Mouse (Mus musculus): Measurements from ENCODE around the gene Spag5. TPM values are rescaled to one million over a fixed set of nuclear protein-coding genes. Genes with fewer than 3 reads are reported as not detected.
A peak's percentile ranks its signal among the peaks of the same experiment; 100 is the strongest.

The Spag5 gene
- polyA plus RNA-seq, 2 experiments from 2014 or later, result 7.3 to 7.4 TPM

DNA sequence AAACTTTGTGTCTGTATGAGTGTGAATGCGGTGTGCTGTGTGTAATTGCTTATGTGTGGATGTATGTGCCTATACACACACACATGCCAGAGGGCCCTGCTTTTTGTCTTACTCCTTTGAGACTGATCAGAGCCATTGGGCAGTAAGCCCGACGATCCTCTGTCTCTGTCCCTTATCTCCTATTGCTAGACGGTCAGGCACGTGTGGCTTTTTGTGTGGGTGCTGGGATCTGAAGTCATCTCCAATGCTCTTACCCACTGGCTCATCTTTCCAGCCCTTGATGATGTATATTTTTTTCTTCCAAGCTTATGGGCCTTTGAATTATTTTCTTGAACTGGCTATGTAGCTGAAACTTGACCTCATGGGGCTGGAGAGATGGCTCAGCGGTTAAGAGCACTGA, 53.6 kb downstream of the Spag5 start:
- ATAC-seq, result no peak

DNA sequence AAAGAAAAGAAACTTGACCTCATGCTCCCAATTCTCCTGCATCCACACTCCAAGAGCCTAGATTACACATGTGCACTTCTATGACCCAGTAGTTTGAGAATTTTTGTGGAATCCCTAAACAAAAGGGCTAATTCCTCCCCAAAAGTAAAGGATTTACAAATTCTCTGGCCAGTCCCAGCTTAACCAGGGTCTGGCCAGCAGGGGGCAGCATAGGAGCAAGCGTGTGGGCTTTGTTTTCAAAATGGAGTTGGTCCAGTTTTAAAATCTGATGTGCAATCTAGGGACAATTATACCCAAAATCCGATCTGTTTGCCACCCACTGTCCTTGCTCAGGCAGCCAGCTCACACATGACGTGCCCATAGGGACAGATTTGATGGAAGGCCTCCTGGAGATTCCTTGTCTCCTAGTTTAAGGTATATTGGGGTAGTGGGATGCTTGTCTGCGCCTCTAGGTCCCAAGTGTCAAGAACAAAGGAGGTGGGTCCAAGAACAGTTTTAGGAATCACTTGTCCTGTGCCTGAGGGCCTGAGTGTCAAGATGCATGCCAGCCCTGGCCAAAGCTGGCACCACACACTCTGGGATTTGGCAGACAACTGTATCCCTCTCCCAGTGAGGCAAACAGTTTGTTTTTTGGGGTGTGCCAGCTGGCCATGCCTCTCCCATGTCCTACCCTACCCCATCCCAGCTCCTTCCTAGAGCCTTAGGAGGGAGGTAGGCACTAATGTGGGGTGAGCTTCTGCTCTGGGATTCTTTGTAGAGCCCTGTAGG, 54.3 kb downstream of the Spag5 start:
- no peak for ATAC-seq

DNA sequence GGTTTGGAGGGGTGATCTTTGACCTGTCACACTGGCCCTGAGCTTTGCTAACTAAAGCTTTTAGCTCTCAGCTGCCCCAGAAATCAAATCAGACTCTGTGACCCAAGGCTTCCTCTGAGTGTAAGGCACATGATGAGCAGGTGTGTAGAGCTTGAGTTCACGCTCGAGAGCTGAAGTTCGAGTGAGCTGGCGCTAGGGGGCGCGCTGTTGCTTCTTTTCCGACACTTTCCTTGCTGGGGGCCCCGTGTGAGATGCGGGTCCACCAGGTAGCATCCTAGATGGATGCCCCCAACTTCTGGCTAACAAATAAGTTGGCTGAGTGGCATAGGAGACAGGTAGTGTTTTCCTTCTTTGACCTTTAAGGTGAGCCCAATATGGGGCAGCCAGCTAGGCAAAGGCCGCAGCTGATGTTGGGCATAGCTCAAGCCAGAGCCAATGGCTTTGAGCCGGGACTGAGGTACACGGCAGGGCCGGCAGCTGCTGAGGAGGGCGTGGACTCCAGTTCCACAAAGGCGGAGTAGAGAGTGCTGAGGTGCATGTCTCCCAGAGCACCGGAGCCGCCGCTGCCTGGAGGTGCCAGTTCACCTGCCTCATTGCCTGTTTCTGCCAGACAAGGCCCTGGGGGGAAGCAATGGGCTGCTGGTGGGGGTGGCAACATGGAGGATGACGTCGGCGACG, 57.1 kb downstream of the Spag5 start:
- ATAC-seq, result no peak

DNA sequence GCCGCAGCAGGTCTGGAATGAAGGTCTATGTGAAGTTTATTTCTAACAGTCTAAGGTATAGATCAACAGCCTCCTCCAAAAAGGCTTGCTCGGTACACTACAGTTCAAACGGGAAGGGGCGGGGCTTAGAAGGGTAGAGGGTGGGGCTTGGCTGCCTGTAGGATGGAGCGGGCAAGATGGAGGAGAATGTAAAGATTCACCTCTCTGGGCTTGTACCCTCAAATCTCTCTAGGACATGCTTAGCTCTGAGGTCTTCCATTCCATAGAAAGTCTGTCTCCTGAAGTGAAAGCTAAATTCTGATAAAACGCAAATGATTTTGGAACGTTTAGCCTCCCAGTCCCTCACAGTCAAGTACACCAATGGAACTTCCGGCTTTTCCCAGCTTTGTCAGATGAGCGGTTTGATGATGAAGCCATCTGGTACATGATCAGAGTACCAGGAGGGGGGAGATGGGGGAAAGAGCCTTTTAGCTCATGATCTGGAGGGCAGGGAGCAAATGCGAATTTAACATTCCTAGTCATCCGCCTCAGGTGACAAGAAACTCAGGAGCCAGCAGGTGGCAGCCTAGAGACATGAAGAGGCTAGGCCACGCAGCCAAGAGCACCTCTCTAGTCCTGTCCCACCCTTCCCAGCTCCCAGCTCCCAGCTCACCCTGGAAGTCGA, 58.9 kb downstream of the Spag5 start:
- ATAC-seq, result peak; percentile 85

DNA sequence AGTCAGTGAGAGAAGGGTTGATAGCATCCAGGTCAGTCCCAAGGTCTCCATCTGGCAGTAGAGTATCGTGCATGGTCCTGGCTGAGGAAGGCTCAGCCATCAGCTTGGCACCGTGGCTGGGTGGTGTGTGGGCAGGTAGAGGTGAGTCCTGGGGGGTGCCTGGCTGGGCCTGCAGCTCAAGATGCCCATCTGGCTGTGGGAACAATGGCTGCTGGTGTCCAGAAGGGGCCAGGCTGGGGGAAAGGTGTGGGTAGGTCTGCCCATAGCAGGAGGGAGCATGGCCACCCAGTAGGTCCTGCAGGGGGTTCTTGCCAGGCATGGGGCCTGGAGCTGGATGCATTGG, 59.4 kb downstream of the Spag5 start:
- no peak for ATAC-seq

DNA sequence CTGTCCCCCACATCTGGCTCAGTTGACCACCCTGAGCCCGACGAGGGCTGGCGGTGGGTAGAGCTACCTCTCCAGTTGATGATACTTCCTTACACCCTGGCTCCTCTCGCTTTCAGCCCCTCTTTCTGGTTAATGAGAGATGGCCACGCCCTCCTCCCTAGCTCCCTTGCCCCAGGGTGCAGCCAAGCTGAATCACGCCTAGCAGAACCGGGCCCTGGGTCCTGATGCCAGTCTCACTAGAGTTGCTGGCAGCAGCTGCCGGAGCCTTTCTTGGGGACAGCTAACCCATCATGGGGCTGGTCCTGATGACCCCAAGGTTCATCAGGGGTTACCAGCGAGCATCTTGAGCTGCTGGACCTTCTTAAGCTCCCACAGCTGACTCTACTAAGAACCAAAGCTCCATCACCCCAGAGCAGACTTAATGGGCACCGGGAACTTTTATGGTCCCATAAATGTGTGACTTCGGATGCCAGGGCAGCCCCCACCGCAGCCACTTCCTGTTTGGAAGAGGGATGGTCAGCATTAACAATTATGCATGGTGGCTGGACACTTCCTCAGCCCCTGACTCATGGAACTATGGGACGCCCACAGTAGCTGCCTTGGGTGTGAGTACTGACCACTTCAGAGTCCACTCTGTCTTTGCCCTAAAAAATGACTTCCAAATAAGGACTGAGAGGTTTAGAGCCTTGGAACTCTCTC, 62.1 kb downstream of the Spag5 start:
- no peak for ATAC-seq

DNA sequence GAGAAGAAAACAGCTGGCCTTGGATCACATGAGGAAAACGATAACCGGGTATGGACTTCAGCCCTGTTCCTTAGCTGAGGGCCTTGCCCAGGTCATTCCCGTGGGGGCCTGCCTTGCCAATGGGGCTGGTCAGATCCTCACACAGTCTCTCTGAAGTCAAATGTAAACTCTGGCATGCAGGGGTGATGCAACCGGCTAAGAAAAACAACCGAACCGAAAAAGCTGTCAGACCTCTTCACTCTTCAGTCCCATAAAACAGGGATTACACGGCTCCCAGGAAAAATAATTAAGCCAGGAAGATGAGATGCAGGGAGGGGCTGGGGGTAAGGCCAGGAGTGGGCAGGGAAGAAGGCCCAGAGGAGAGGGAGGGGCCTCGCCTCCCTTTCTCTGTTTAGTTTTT, 62.8 kb downstream of the Spag5 start:
- ATAC-seq, result no peak

DNA sequence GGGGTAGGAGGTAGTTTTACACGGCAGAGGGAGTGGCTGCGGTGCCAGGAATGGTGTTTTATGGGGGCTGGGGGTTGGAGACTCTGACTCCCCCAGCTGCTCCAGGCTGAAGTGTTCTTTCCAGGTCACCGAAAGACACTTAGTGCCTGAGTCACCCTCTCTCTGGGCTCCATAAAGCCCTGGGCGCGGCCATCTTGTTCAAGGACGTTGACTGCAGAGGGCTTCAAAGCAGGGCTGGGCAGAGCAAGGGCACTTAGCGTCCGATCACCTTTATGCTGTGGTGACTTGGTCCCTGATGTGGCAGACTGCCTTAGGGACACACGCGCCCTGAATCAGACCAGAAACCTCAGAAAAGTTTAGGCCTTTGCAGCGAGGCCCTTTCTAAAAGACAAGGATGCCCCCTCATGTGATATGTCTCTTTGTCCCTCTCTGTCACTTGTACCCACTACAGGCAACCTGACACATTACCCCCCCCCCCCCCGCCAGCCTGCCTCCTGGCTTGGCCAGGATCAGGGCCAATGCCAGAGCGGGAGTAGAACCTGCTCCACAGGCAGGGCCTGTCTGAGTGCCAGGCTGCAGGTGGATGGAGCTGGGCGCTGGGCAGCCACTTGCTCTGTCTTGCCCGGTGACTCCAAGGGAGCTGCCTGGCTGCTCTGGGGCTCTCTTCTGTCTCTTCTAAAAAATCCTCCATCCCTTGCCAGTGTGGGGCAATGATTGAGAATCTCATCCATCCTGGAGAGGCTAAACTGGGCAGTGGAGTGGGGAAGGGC, 66.3 kb downstream of the Spag5 start:
- ATAC-seq, result no peak

DNA sequence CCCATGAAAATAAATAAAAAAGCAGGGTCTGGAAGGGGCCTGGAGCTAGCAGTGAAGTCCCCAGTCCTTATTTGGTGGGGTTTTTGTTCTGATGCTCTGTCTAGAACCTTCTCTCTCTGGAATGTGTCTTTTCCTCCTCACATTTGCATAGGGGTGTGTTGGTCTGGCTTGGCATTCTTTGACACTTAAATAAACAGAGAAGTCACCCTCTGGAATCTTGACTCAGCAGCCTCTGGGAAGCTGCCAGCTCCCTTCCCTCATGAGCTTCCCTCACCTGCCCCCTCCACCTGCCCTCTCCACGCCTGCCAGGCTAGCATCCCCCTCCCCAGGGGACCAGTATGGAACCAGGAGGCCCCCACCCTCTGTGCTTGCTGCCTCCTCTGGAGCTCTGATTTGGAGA, 69.1 kb downstream of the Spag5 start:
- ATAC-seq, result no peak

DNA sequence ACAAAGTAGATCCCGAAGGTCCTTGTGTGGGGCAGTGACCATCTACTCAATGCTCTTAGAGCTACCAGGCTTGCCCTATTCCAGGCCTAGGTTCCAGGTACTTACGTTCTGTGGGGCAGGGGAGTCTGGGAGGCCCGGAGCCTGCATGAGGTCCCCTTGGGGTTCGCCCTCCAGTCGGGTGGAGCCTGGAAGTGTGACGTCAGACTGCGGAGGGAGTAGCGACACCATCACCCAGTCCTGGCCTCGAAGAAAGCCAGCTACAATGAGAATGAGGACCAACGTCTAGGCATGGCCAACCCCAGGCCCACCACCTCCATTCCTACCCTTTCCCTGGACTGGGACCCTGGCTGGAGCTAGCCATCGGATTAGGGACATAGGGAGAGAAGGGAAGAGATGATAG, 70.4 kb downstream of the Spag5 start:
- no peak for ATAC-seq

Other genes starting within 250 kb of the Spag5 start
- 10 to 100 TPM; 36.3 to 40.0 TPM for gene Eral1, start 221.1 kb upstream of the Spag5 start, polyA plus RNA-seq (2017; shearing (Covaris generic))
- gene Fam222b, start 206.9 kb upstream of the Spag5 start, polyA plus RNA-seq (2017; shearing (Covaris generic)), result 10 to 100 TPM; 12.0 to 15.8 TPM
- 1 to 10 TPM; 3.4 to 5.0 TPM for gene Traf4, start 135.9 kb upstream of the Spag5 start, polyA plus RNA-seq (2017; shearing (Covaris generic))
- 10 to 100 TPM in 1 of 2 experiments, 1 to 10 TPM in 1; 9.4 to 13.2 TPM for gene Nek8, start 124.9 kb upstream of the Spag5 start, polyA plus RNA-seq (2017; shearing (Covaris generic))
- gene Tlcd1, start 124.8 kb upstream of the Spag5 start, polyA plus RNA-seq (2017; shearing (Covaris generic)), result 1 to 10 TPM; 2.3 to 4.3 TPM
- 1,000 to 10,000 TPM; 3,988 to 4,036 TPM for gene Rpl23a, start 117.9 kb upstream of the Spag5 start, polyA plus RNA-seq (2017; shearing (Covaris generic))
- gene Rab34, start 113.1 kb upstream of the Spag5 start, polyA plus RNA-seq (2017; shearing (Covaris generic)), result not detected
- gene Proca1, start 108.1 kb upstream of the Spag5 start, polyA plus RNA-seq (2017; shearing (Covaris generic)), result 1 to 10 TPM in 1 of 2 experiments, under 1 TPM in 1; 0.49 to 2.5 TPM
- 100 to 1,000 TPM; 102 to 108 TPM for gene Sdf2, start 55.8 kb upstream of the Spag5 start, polyA plus RNA-seq (2017; shearing (Covaris generic))
- 10 to 100 TPM; 14.4 to 18.0 TPM for gene Supt6, start 55.5 kb upstream of the Spag5 start, polyA plus RNA-seq (2017; shearing (Covaris generic))
- 10 to 100 TPM; 21.1 to 38.7 TPM for gene 2610507B11Rik, start 39.8 kb upstream of the Spag5 start, polyA plus RNA-seq (2017; shearing (Covaris generic))
- 1 to 10 TPM in 1 of 2 experiments, under 1 TPM in 1; 0.65 to 1.2 TPM for gene BC030499, start 10.7 kb upstream of the Spag5 start, polyA plus RNA-seq (2017; shearing (Covaris generic))
- gene Aldoc, start 21.4 kb downstream of the Spag5 start, polyA plus RNA-seq (2017; shearing (Covaris generic)), result 1 to 10 TPM; 5.6 to 8.6 TPM
- gene Pigs, start 26.9 kb downstream of the Spag5 start, polyA plus RNA-seq (2017; shearing (Covaris generic)), result 10 to 100 TPM; 43.6 to 66.6 TPM
- gene Unc119, start 42.0 kb downstream of the Spag5 start, polyA plus RNA-seq (2017; shearing (Covaris generic)), result 10 to 100 TPM; 17.0 to 17.6 TPM
- not detected for gene Foxn1, start 85.0 kb downstream of the Spag5 start, polyA plus RNA-seq (2017; shearing (Covaris generic))
- gene Slc13a2, start 120.7 kb downstream of the Spag5 start, polyA plus RNA-seq (2017; shearing (Covaris generic)), result not detected
- gene Slc46a1, start 164.2 kb downstream of the Spag5 start, polyA plus RNA-seq (2017; shearing (Covaris generic)), result 1 to 10 TPM; 1.0 to 1.4 TPM
- 1 to 10 TPM; 1.0 to 1.7 TPM for gene Sarm1, start 196.2 kb downstream of the Spag5 start, polyA plus RNA-seq (2017; shearing (Covaris generic))
- not detected for gene Vtn, start 197.6 kb downstream of the Spag5 start, polyA plus RNA-seq (2017; shearing (Covaris generic))
- not detected for gene Sebox, start 201.9 kb downstream of the Spag5 start, polyA plus RNA-seq (2017; shearing (Covaris generic))
- 10 to 100 TPM; 47.9 to 58.6 TPM for gene Tmem199, start 210.6 kb downstream of the Spag5 start, polyA plus RNA-seq (2017; shearing (Covaris generic))
- gene Poldip2, start 210.7 kb downstream of the Spag5 start, polyA plus RNA-seq (2017; shearing (Covaris generic)), result 10 to 100 TPM; 11.2 to 12.9 TPM
- gene Tnfaip1, start 234.8 kb downstream of the Spag5 start, polyA plus RNA-seq (2017; shearing (Covaris generic)), result 10 to 100 TPM; 12.1 to 14.6 TPM
- gene Ift20, start 234.8 kb downstream of the Spag5 start, polyA plus RNA-seq (2017; shearing (Covaris generic)), result 100 to 1,000 TPM; 114 to 134 TPM
- 10 to 100 TPM; 23.3 to 28.4 TPM for gene Tmem97, start 249.2 kb downstream of the Spag5 start, polyA plus RNA-seq (2017; shearing (Covaris generic))